Mouse (Mus musculus): ENCODE measurements at regions not wholly inside any gene's neighbourhood (a gene's known extent, or its start where the extent isn't known, plus 50 kb on each side); places are given as distances from the start of the nearest gene placed in this dataset.

GRCm38 (mm10) chr8:10855696-10856095 is 152.6 kb downstream of the Irs2 start:
- Histone ChIP-seq H3K9ac (no peak overlapping the region), H3K4me3 (ENCODE audit: low read depth, low read length) (no peak overlapping the region), H3K27ac (ENCODE audit: low read depth) (no peak overlapping the region), H3K36me3 (ENCODE audit: insufficient read depth) (no peaks in the 10 kb centered on the region), H3K27me3 (ENCODE audit: insufficient read depth, low read length) (no peaks in the 10 kb centered on the region), H3K4me1 (ENCODE audit: insufficient read depth) (no peaks in the 10 kb centered on the region), H3K4me2 (no peak overlapping the region), H3K9me3 (ENCODE audit: low read depth, low read length) (no peaks in the 10 kb centered on the region)
- ATAC-seq (ENCODE audit: insufficient read depth) = no peak
- TF ChIP-seq CTCF (IDR thresholded peaks at IDR 0.05; ENCODE audit: low read depth) = no peak
- WGBS = 75% methylated on average over 3 of the region's 3 CpGs
- no peak for DNase-seq

- Histone ChIP-seq H3K9me3 (ENCODE audit: low read depth, low read length) (no peaks in the 10 kb centered on the region), H3K27ac (ENCODE audit: low read depth) (no peak overlapping the region), H3K4me1 (ENCODE audit: insufficient read depth) (no peaks in the 10 kb centered on the region), H3K27me3 (ENCODE audit: insufficient read depth, low read length) (no peaks in the 10 kb centered on the region), H3K4me3 (ENCODE audit: low read depth, low read length) (no peak overlapping the region), H3K4me2 (no peak overlapping the region), H3K36me3 (ENCODE audit: insufficient read depth) (no peaks in the 10 kb centered on the region), H3K9ac (no peak overlapping the region)
- DNase-seq (no peak), ATAC-seq (ENCODE audit: insufficient read depth) (no peak)
- WGBS = 84% methylated on average over 4 of the region's 4 CpGs
- TF ChIP-seq CTCF (IDR thresholded peaks at IDR 0.05; ENCODE audit: low read depth) = no peak
Observed at GRCm38 (mm10) chr8:10855131-10855530, 153.1 kb downstream of the Irs2 start.

- H3K4me3 ChIP-seq (ENCODE audit: low read depth, low read length) = no peak overlapping the region
- H3K9ac ChIP-seq = no peak overlapping the region
- ATAC-seq (ENCODE audit: insufficient read depth) (no peak), DNase-seq (no peak)
- no peaks in the 10 kb centered on the region for H3K4me1 ChIP-seq (ENCODE audit: insufficient read depth)
- no peak for TF ChIP-seq CTCF (IDR thresholded peaks at IDR 0.05; ENCODE audit: low read depth)
- H3K36me3 ChIP-seq (ENCODE audit: insufficient read depth) = no peaks in the 10 kb centered on the region
- H3K4me2 ChIP-seq = no peak overlapping the region
- 50% methylated on average over 6 of the region's 6 CpGs for WGBS
- H3K27me3 ChIP-seq (ENCODE audit: insufficient read depth, low read length) = no peaks in the 10 kb centered on the region
- no peaks in the 10 kb centered on the region for H3K9me3 ChIP-seq (ENCODE audit: low read depth, low read length)
- no peak overlapping the region for H3K27ac ChIP-seq (ENCODE audit: low read depth)
Observed at GRCm38 (mm10) chr8:10854600-10854999, 153.7 kb downstream of the Irs2 start.

- WGBS = 54% methylated on average over 5 of the region's 5 CpGs
- Histone ChIP-seq H3K9ac (no peak overlapping the region), H3K27me3 (ENCODE audit: insufficient read depth, low read length) (no peaks in the 10 kb centered on the region), H3K36me3 (ENCODE audit: insufficient read depth) (no peaks in the 10 kb centered on the region), H3K9me3 (ENCODE audit: low read depth, low read length) (no peaks in the 10 kb centered on the region), H3K27ac (ENCODE audit: low read depth) (no peak overlapping the region), H3K4me3 (ENCODE audit: low read depth, low read length) (no peak overlapping the region), H3K4me1 (ENCODE audit: insufficient read depth) (no peaks in the 10 kb centered on the region), H3K4me2 (no peak overlapping the region)
- no peak for TF ChIP-seq CTCF (IDR thresholded peaks at IDR 0.05; ENCODE audit: low read depth)
- ATAC-seq (ENCODE audit: insufficient read depth) (no peak), DNase-seq (no peak)
Observed at GRCm38 (mm10) chr8:10853901-10854300, 154.4 kb downstream of the Irs2 start.

- Histone ChIP-seq H3K36me3 (ENCODE audit: insufficient read depth) (no peaks in the 10 kb centered on the region), H3K27me3 (ENCODE audit: insufficient read depth, low read length) (no peaks in the 10 kb centered on the region), H3K4me2 (no peak overlapping the region), H3K9me3 (ENCODE audit: low read depth, low read length) (no peaks in the 10 kb centered on the region), H3K27ac (ENCODE audit: low read depth) (no peak overlapping the region), H3K4me3 (ENCODE audit: low read depth, low read length) (no peak overlapping the region), H3K4me1 (ENCODE audit: insufficient read depth) (no peaks in the 10 kb centered on the region), H3K9ac (no peak overlapping the region)
- WGBS = 66% methylated on average over 7 of the region's 7 CpGs
- ATAC-seq (ENCODE audit: insufficient read depth) (no peak), DNase-seq (no peak)
- TF ChIP-seq CTCF (IDR thresholded peaks at IDR 0.05; ENCODE audit: low read depth) = no peak
Observed at GRCm38 (mm10) chr8:10849916-10850315, 158.3 kb downstream of the Irs2 start.

GRCm38 (mm10) chr8:10845607-10846006 is 162.7 kb downstream of the Irs2 start:
- H3K27me3 ChIP-seq (ENCODE audit: insufficient read depth, low read length) = no peaks in the 10 kb centered on the region
- 22% methylated on average over 6 of the region's 6 CpGs for WGBS
- no peaks in the 10 kb centered on the region for H3K9me3 ChIP-seq (ENCODE audit: low read depth, low read length)
- H3K9ac ChIP-seq = no peak overlapping the region
- H3K4me2 ChIP-seq = no peak overlapping the region
- no peak for TF ChIP-seq CTCF (IDR thresholded peaks at IDR 0.05; ENCODE audit: low read depth)
- no peaks in the 10 kb centered on the region for H3K36me3 ChIP-seq (ENCODE audit: insufficient read depth)
- H3K27ac ChIP-seq (ENCODE audit: low read depth) = no peak overlapping the region
- H3K4me1 ChIP-seq (ENCODE audit: insufficient read depth) = no peaks in the 10 kb centered on the region
- H3K4me3 ChIP-seq (ENCODE audit: low read depth, low read length) = no peak overlapping the region
- DNase-seq = no peak
- no peak for ATAC-seq (ENCODE audit: insufficient read depth)

- Histone ChIP-seq H3K27me3 (ENCODE audit: insufficient read depth, low read length) (no peaks in the 10 kb centered on the region), H3K36me3 (ENCODE audit: insufficient read depth) (no peaks in the 10 kb centered on the region)
Observed at GRCm38 (mm10) chr8:10840853-10841531, 167.3 kb downstream of the Irs2 start.

More at GRCm38 (mm10) chr8:10840853-10841531, 167.3 kb downstream of the Irs2 start:
- no peaks in the 10 kb centered on the region for H3K9me3 ChIP-seq (ENCODE audit: low read depth, low read length)
- H3K9ac ChIP-seq = no peak overlapping the region
- H3K4me3 ChIP-seq (ENCODE audit: low read depth, low read length) = no peak overlapping the region
- H3K4me2 ChIP-seq = no peak overlapping the region
- DNase-seq = no peak
- 89% methylated on average over 12 of the region's 12 CpGs for WGBS
- TF ChIP-seq CTCF (IDR thresholded peaks at IDR 0.05; ENCODE audit: low read depth) = no peak
- H3K4me1 ChIP-seq (ENCODE audit: insufficient read depth) = no peaks in the 10 kb centered on the region
- ATAC-seq (ENCODE audit: insufficient read depth) = no peak
- no peak overlapping the region for H3K27ac ChIP-seq (ENCODE audit: low read depth)

Measured in lung, embryonic 14.5 days (tissue).